Mouse (Mus musculus): ENCODE results near the gene Rab3il1.

- no peak for TF ChIP-seq CTCF (IDR thresholded peaks at IDR 0.05; ENCODE audit: low read depth, low read length)
- no peak for TF ChIP-seq POLR2A (IDR thresholded peaks at IDR 0.05; ENCODE audit: extremely low read depth, insufficient read depth, low read length)
These were observed 32.9 kb downstream of the Rab3il1 start for GRCm38 (mm10) chr19:10034356-10034755.
